Mouse (Mus musculus) pancreas, adult 10 weeks (tissue): ENCODE measurements around the gene Utp20. TPM values are rescaled to one million over a fixed set of nuclear protein-coding genes. Genes with fewer than 3 reads are reported as not detected.

Experiments
- polyA plus RNA-seq: library from polyadenylated mRNA; stranded (reverse); fragments of 350-450 nt; fragmentation: Illumina TruSeq; extraction: RNeasy Lipid Tissue Mini Kit (QIAGEN cat#74804); gene quantifications from one replicate; pipeline ENCODE4 v1.2.3, GENCODE M21; 2015; ENCODE audit warnings: low read depth, low replicate concordance; ENCODE audit not compliant: insufficient read depth

Gene Utp20
- polyA plus RNA-seq: 6.3 TPM

GRCm38 (mm10) chr10:88826188-88826946 is at the start of gene Utp20:
Gene Utp20 (minus strand): TSS chr10:88826804.

GRCm38 (mm10) chr10:88730571-88731495 is 95.8 kb downstream of the Utp20 start, which contains the start of gene Arl1:
Gene Arl1 (plus strand): TSS chr10:88730858.

Other genes with a start within 250 kb of the Utp20 start
- gene Mybpc1, start 221.7 kb downstream of the Utp20 start, polyA plus RNA-seq: not detected
- gene Spic, start 141.8 kb downstream of the Utp20 start, polyA plus RNA-seq: not detected
- 31.4 TPM for gene Arl1, start 95.9 kb downstream of the Utp20 start, polyA plus RNA-seq
- not detected for gene Slc5a8, start 59.2 kb upstream of the Utp20 start, polyA plus RNA-seq